Mouse (Mus musculus) erythroblast, embryonic 14.5 days (primary cell): ENCODE results near the gene Nptxr. TPM values are rescaled to one million over a fixed set of nuclear protein-coding genes. Genes with fewer than 3 reads are reported as not detected.

ENCODE experiments used
- H3K27me3 ChIP-seq: 2 replicates; pipeline ENCODE4 v1.6.1; 2012; ENCODE audit warnings: inconsistent platforms; ENCODE audit not compliant: control insufficient read depth
- H3K36me3 ChIP-seq: 2 replicates; pipeline ENCODE4 v1.6.1; 2012; ENCODE audit warnings: mild to moderate bottlenecking, inconsistent platforms; ENCODE audit not compliant: control insufficient read depth
- H3K4me1 ChIP-seq: 2 replicates; pipeline ENCODE4 v1.6.1; 2012; ENCODE audit warnings: inconsistent platforms; ENCODE audit not compliant: control insufficient read depth
- H3K4me3 ChIP-seq: replicated peaks from 2 replicates; pipeline ENCODE3; 2012; ENCODE audit warnings: moderate library complexity, mild to moderate bottlenecking, inconsistent platforms
- H3K9me3 ChIP-seq: 2 replicates; pipeline ENCODE4 v1.6.1; 2012; ENCODE audit warnings: low read length, inconsistent platforms, mixed read lengths; ENCODE audit not compliant: control insufficient read depth
- GATA1 ChIP-seq: IDR thresholded peaks from 2 replicates; pipeline ENCODE4 v1.6.1; 2012; ENCODE audit warnings: low read length, inconsistent platforms, mixed read lengths
- TAL1 ChIP-seq: IDR thresholded peaks from 3 replicates; pipeline ENCODE4 v1.6.1; 2012; ENCODE audit warnings: low read length, inconsistent platforms, mixed read lengths
- polyA plus RNA-seq: library from polyadenylated mRNA; stranded (reverse); fragments of >175 nt; gene quantifications from 2 replicates; pipeline ENCODE4 v1.2.3, GENCODE M21; 2012

Nptxr gene
- polyA plus RNA-seq, 1 experiment = not detected

GRCm38 (mm10) chr15:79808658-79809057, 4.1 kb upstream of the Nptxr start:
- H3K27me3 ChIP-seq = peaks cover 68% of the 10 kb centered on the region
- H3K4me1 ChIP-seq = peaks cover 7% of the 10 kb centered on the region
- no peaks in the 10 kb centered on the region for H3K36me3 ChIP-seq
- peaks cover 5% of the 10 kb centered on the region; the same call in 1 of the 2 replicates for H3K9me3 ChIP-seq
- no peak overlapping the region for H3K4me3 ChIP-seq
- TF ChIP-seq TAL1 (no peak), GATA1 (no peak)

GRCm38 (mm10) chr15:79808114-79808513, 3.5 kb upstream of the Nptxr start:
- no peaks in the 10 kb centered on the region for H3K36me3 ChIP-seq
- peaks cover 6% of the 10 kb centered on the region; the same call in 1 of the 2 replicates for H3K9me3 ChIP-seq
- peaks cover 7% of the 10 kb centered on the region for H3K4me1 ChIP-seq
- H3K27me3 ChIP-seq = peaks cover 69% of the 10 kb centered on the region
- H3K4me3 ChIP-seq = no peak overlapping the region
- TF ChIP-seq TAL1 (no peak), GATA1 (no peak)

GRCm38 (mm10) chr15:79807050-79807449, 2.5 kb upstream of the Nptxr start:
- no peaks in the 10 kb centered on the region for H3K36me3 ChIP-seq
- H3K4me3 ChIP-seq = no peak overlapping the region
- H3K9me3 ChIP-seq = peaks cover 6% of the 10 kb centered on the region; the same call in 1 of the 2 replicates
- peaks cover 76% of the 10 kb centered on the region for H3K27me3 ChIP-seq
- TF ChIP-seq GATA1 (no peak), TAL1 (no peak)
- peaks cover 7% of the 10 kb centered on the region for H3K4me1 ChIP-seq

- H3K4me3 ChIP-seq = no peak overlapping the region
- H3K36me3 ChIP-seq = no peaks in the 10 kb centered on the region
- peaks cover 6% of the 10 kb centered on the region; the same call in 1 of the 2 replicates for H3K9me3 ChIP-seq
- no peak for TF ChIP-seq GATA1
- TF ChIP-seq TAL1 = no peak
- peaks cover 7% of the 10 kb centered on the region for H3K4me1 ChIP-seq
- H3K27me3 ChIP-seq = peaks cover 84% of the 10 kb centered on the region
These were observed 680 bp upstream of the Nptxr start for GRCm38 (mm10) chr15:79805246-79805645.

DNA sequence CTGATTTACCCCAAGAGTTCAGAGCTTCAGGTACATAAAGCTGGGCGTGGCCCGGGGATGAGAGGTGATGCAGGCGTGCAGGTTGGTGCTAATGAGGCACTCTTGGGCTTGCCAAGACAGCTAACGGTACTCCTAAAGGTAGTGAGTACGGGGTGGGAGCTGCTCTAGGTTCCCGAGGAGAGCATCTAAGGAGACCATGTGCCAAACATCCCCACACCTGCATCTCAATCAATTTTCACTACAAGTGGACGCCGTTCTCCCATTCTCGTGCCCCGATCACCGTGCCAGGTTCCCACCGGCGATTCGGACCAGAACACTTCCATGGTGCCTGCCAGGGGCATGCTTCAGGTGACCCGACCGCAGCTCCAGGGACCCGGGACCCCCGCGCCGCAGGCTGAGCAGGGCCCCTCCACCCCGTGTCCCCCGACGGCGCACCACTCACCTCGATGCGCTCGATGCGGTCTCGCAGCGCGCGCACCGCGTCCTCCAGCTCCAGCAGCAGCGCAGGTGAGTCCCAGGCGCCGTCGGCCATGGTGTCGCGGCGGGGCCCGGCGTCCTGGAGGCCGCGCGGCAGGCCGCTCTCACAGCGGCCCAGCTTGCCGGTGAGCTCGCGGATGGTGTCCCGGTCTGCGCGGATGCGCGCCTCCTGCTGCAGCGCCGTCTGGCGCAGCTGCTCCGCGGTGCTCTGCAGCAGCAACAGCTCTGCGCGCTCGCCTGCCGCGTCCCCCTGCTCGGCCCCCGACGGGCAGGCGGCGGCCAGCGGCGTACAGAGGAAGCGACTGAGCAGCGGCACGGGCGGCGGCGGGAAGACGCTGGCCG, 824 bp downstream of the Nptxr start:
- Histone ChIP-seq H3K27me3 (peaks cover 79% of the 10 kb centered on the region), H3K36me3 (no peaks in the 10 kb centered on the region), H3K4me1 (peaks cover 7% of the 10 kb centered on the region), H3K4me3 (no peak overlapping the region), H3K9me3 (peaks cover 6% of the 10 kb centered on the region; the same call in 1 of the 2 replicates)
- TF ChIP-seq GATA1 (no peak), TAL1 (no peak)

DNA sequence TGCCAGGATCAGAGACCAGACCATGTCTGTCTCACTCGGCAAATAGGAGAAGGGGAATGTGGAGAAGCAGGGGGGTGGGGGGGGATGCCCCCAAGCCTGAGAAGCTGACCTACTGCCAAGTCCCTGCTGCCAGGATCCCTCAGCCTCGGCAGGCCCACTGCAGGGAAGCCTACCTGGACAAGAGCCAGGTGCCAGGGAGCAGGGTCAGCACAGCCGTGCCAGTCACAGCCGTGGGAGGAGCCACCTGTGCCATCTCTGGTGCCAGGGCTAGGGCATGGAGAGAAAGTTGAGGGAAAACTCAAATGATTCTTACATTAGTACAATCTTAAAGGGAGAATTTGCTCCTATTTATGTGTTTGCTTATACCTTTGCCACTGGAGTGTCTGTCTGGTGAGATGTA, 2.3 kb downstream of the Nptxr start:
- H3K27me3 ChIP-seq = peaks cover 65% of the 10 kb centered on the region

GRCm38 (mm10) chr15:79801646-79802045, 2.9 kb downstream of the Nptxr start:
- TF ChIP-seq GATA1 = no peak
- no peak for TF ChIP-seq TAL1
- H3K4me1 ChIP-seq = peaks cover 7% of the 10 kb centered on the region
- peaks cover 6% of the 10 kb centered on the region; the same call in 1 of the 2 replicates for H3K9me3 ChIP-seq
- no peak overlapping the region for H3K4me3 ChIP-seq
- no peaks in the 10 kb centered on the region for H3K36me3 ChIP-seq
- H3K27me3 ChIP-seq = peaks cover 59% of the 10 kb centered on the region

More for the DNA sequence above, 2.3 kb downstream of the Nptxr start:
- peaks cover 7% of the 10 kb centered on the region for H3K4me1 ChIP-seq
- H3K36me3 ChIP-seq = no peaks in the 10 kb centered on the region
- H3K9me3 ChIP-seq = peaks cover 6% of the 10 kb centered on the region; the same call in 1 of the 2 replicates
- TF ChIP-seq TAL1 (no peak), GATA1 (no peak)
- no peak overlapping the region for H3K4me3 ChIP-seq

DNA sequence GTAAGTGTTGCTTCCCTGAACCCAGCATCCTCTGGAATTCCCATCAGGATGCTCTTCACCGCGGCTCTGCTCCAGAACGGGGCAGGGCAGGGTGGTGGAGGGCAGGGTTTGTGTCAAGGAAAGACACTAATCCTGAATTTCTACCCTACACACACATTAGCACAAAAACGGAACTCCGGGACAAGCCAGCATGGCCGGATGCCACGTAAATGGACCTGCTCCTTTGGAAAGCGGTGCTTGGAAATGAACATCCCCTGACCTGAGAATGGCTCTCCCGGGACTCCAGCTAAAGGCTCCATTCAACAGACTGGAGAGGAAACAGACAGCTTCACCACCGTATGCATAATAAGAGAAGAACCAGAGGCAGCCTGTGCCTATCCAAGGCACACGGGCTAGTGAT, 3.9 kb downstream of the Nptxr start:
- Histone ChIP-seq H3K9me3 (peaks cover 6% of the 10 kb centered on the region; the same call in 1 of the 2 replicates), H3K4me3 (no peak overlapping the region), H3K4me1 (peaks cover 7% of the 10 kb centered on the region), H3K27me3 (peaks cover 49% of the 10 kb centered on the region), H3K36me3 (no peaks in the 10 kb centered on the region)
- TF ChIP-seq GATA1 (no peak), TAL1 (no peak)

GRCm38 (mm10) chr15:79798591-79798990, 6.0 kb downstream of the Nptxr start:
- Histone ChIP-seq H3K36me3 (no peaks in the 10 kb centered on the region), H3K4me3 (no peak overlapping the region), H3K4me1 (no peaks in the 10 kb centered on the region), H3K27me3 (peaks cover 28% of the 10 kb centered on the region), H3K9me3 (peaks cover under 1% of the 10 kb centered on the region; the same call in 1 of the 2 replicates)
- TF ChIP-seq TAL1 (no peak), GATA1 (no peak)
